Comparison of ENCODE assay signal across 8 mouse cellular contexts in the genomic region with DNA sequence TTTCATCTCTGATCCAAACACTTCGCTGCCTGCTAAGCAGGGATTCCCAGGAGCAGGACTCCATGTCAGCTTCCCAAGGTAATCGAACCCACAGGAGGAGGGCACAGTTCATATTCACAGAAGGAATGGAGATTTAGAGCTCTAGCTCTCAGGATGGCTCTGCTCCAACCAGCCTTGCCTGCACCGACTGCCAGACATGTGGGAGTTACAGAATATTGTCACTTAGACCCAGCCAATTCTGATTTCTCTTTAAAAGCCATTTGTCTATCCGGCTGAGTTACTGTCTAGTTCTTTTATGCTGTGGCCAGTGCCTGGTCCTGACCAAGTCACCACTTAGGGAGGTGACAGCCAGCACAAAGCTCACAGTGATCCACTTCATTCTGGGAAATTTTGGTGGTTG. TPM values are rescaled to one million over a fixed set of nuclear protein-coding genes. Genes with fewer than 3 reads are reported as not detected.
A peak's percentile ranks its signal among the peaks of the same experiment; 100 is the strongest.
DNase-seq lines count a peak whose midpoint lies in the region; ATAC-seq and TF ChIP-seq lines count a peak whose summit lies in the region.

No protein-coding gene starts in this region.

- no peak for TF ChIP-seq CTCF in C2C12 (IDR thresholded peaks at IDR 0.05; ENCODE audit: control insufficient read depth, insufficient read depth, insufficient read length)
- TF ChIP-seq CTCF in forebrain, postnatal 0 days (IDR thresholded peaks at IDR 0.05; ENCODE audit: low read depth): no peak
- no peak for TF ChIP-seq CTCF in layer of hippocampus, adult 2 months (conservative IDR thresholded peaks at IDR 0.05)

- peak overlapping the region; percentile 92 for H3K4me2 ChIP-seq in forebrain, postnatal 0 days (ENCODE audit: low read depth)
- peak overlapping the region; percentile 91 for H3K4me2 ChIP-seq in midbrain, embryonic 13.5 days (replicated peaks)

- peak overlapping the region; percentile 45 for H3ac ChIP-seq in C2C12 (ENCODE audit: control insufficient read depth, insufficient read length, low read depth)

- DNase-seq in adrenal gland, postnatal 14 days: peak; percentile 29
- DNase-seq in adrenal gland, adult 2 months: no peak
- DNase-seq in forebrain, postnatal 0 days: peak; percentile 51
- peak; percentile 52 to 59 for DNase-seq in layer of hippocampus, adult 2 months (ENCODE audit: low spot score in 2 of 2)
- DNase-seq in spleen, postnatal 36 days (ENCODE audit: low spot score in 2 of 2): no peak
- no peak for DNase-seq in c-Kit-positive CD71-positive TER-119-positive erythroid progenitor cells, embryonic 14.5 days (ENCODE audit: low spot score)

- H3K27ac ChIP-seq in forebrain, postnatal 0 days (ENCODE audit: low read depth, low read length): no peak overlapping the region; the same call in 1 of the 2 replicates
- peak overlapping the region; percentile 90; the same call in 1 of the 2 replicates for H3K27ac ChIP-seq in layer of hippocampus, adult 2 months
- no peak overlapping the region for H3K27ac ChIP-seq in midbrain, embryonic 13.5 days

- no peaks in the 10 kb centered on the region for H3K79me3 ChIP-seq in C2C12 (ENCODE audit: low read depth)

- no peaks in the 10 kb centered on the region for H3K79me2 ChIP-seq in C2C12 (ENCODE audit: control insufficient read depth, insufficient read depth)

- H3K36me3 ChIP-seq in C2C12 (ENCODE audit: control insufficient read depth, insufficient read depth): no peaks in the 10 kb centered on the region
- no peaks in the 10 kb centered on the region for H3K36me3 ChIP-seq in forebrain, postnatal 0 days (ENCODE audit: insufficient read depth)
- H3K36me3 ChIP-seq in midbrain, embryonic 13.5 days: no peaks in the 10 kb centered on the region

- 0 out of 2 replicates have a peak overlapping the region, but pooled peaks have one; percentile 4 for H3K9ac ChIP-seq in forebrain, postnatal 0 days
- 0 out of 2 replicates have a peak overlapping the region, but pooled peaks have one; percentile 0 for H3K9ac ChIP-seq in midbrain, embryonic 13.5 days (replicated peaks)

- H3K4me1 ChIP-seq in forebrain, postnatal 0 days (ENCODE audit: insufficient read depth): peaks cover 7% of the 10 kb centered on the region; the same call in 1 of the 2 replicates
- peaks cover 13% of the 10 kb centered on the region for H3K4me1 ChIP-seq in midbrain, embryonic 13.5 days (replicated peaks)

- WGBS in forebrain, postnatal 0 days: 29% methylated on average over 4 of the region's 4 CpGs
- 55% methylated on average over 4 of the region's 4 CpGs for WGBS in midbrain, embryonic 13.5 days

- no peaks in the 10 kb centered on the region for H3K9me3 ChIP-seq in forebrain, postnatal 0 days (ENCODE audit: low read length)
- H3K9me3 ChIP-seq in midbrain, embryonic 13.5 days: no peaks in the 10 kb centered on the region

- no peaks in the 10 kb centered on the region for H3K27me3 ChIP-seq in C2C12 (ENCODE audit: control insufficient read depth, insufficient read depth, insufficient read length)
- no peaks in the 10 kb centered on the region for H3K27me3 ChIP-seq in forebrain, postnatal 0 days (ENCODE audit: insufficient read depth, low read length)
- H3K27me3 ChIP-seq in midbrain, embryonic 13.5 days: no peaks in the 10 kb centered on the region

- no peak for ATAC-seq in forebrain, postnatal 0 days
- no peak for ATAC-seq in midbrain, embryonic 13.5 days

- H3K4me3 ChIP-seq in C2C12 (ENCODE audit: insufficient read depth, poor library complexity, severe bottlenecking): no peak overlapping the region
- H3K4me3 ChIP-seq in forebrain, postnatal 0 days (ENCODE audit: low read depth, low read length): peak overlapping the region; percentile 77
- peak overlapping the region; percentile 86 for H3K4me3 ChIP-seq in layer of hippocampus, adult 2 months
- peak overlapping the region; percentile 82 for H3K4me3 ChIP-seq in midbrain, embryonic 13.5 days (replicated peaks)

TF ChIP-seq in C2C12, 6 proteins besides CTCF, POLR2A, EP300 and RAD21:
- TF ChIP-seq MAX (IDR thresholded peaks at IDR 0.05): no peak
- no peak for TF ChIP-seq CEBPB (IDR thresholded peaks at IDR 0.05; ENCODE audit: low read depth)
- TF ChIP-seq MYOG (IDR thresholded peaks at IDR 0.05; ENCODE audit: control insufficient read depth, extremely low read depth, insufficient read length): no peak
- TF ChIP-seq USF1 (IDR thresholded peaks at IDR 0.05; ENCODE audit: low read depth): no peak
- TF ChIP-seq FOSL1 (IDR thresholded peaks at IDR 0.05; ENCODE audit: insufficient read depth, low read length, poor library complexity, severe bottlenecking): no peak
- no peak for TF ChIP-seq MYOD1 (IDR thresholded peaks at IDR 0.05; ENCODE audit: control insufficient read depth, insufficient read length, low read depth)

RNA-seq across cellular contexts. Expression of a gene that starts 1.2 kb away (rescaled TPM):
- total RNA-seq in adrenal gland, postnatal 14 days (2021): 19.4 and 19.6 TPM in 2 replicates
- total RNA-seq in adrenal gland, adult 2 months (2021): 10 to 100 TPM in 1 of 2 experiments, 1 to 10 TPM in 1; 9.3 to 15.7 TPM
- 14.7 and 16.7 TPM in 2 replicates for polyA plus RNA-seq in adrenal gland, adult 2 months (2012; rRNA removed)
- polyA plus RNA-seq in C2C12 (2012; fragmentation: generic; extraction: Trizol): 8.9 TPM
- total RNA-seq in forebrain, postnatal 0 days (2014; rRNA removed): 33.7 and 35.4 TPM in 2 replicates
- 8.3 and 10.4 TPM in 2 replicates for polyA plus RNA-seq in forebrain, postnatal 0 days (2015; fragmentation: Nextera tagmentation; extraction: Ambion mirVana)
- total RNA-seq in layer of hippocampus, adult 2 months (2021): 10 to 100 TPM; 16.9 to 17.9 TPM
- polyA plus RNA-seq in midbrain, embryonic 13.5 days (2015; fragmentation: Nextera tagmentation; extraction: Ambion mirVana): 10.5 and 12.2 TPM in 2 replicates

RNA-seq across cellular contexts. Expression of a gene that starts 32.6 kb away (rescaled TPM):
- total RNA-seq in adrenal gland, postnatal 14 days (2021): 15.3 and 16.5 TPM in 2 replicates
- 10 to 100 TPM; 15.5 to 21.0 TPM for total RNA-seq in adrenal gland, adult 2 months (2021)
- polyA plus RNA-seq in adrenal gland, adult 2 months (2012; rRNA removed): 6.2 and 9.5 TPM in 2 replicates
- polyA plus RNA-seq in C2C12 (2012; fragmentation: generic; extraction: Trizol): 19.7 TPM
- 21.9 and 31.8 TPM in 2 replicates for total RNA-seq in forebrain, postnatal 0 days (2014; rRNA removed)
- 16.4 and 17.3 TPM in 2 replicates for polyA plus RNA-seq in forebrain, postnatal 0 days (2015; fragmentation: Nextera tagmentation; extraction: Ambion mirVana)
- 10 to 100 TPM; 21.0 to 25.7 TPM for total RNA-seq in layer of hippocampus, adult 2 months (2021)
- 32.2 and 32.9 TPM in 2 replicates for polyA plus RNA-seq in midbrain, embryonic 13.5 days (2015; fragmentation: Nextera tagmentation; extraction: Ambion mirVana)

RNA-seq across cellular contexts. Expression of a gene that starts 39.5 kb away (rescaled TPM):
- 25.4 and 27.7 TPM in 2 replicates for total RNA-seq in adrenal gland, postnatal 14 days (2021)
- 10 to 100 TPM; 21.3 to 24.1 TPM for total RNA-seq in adrenal gland, adult 2 months (2021)
- polyA plus RNA-seq in adrenal gland, adult 2 months (2012; rRNA removed): 18.7 and 22.7 TPM in 2 replicates
- 26.2 TPM for polyA plus RNA-seq in C2C12 (2012; fragmentation: generic; extraction: Trizol)
- 33.3 and 39.8 TPM in 2 replicates for total RNA-seq in forebrain, postnatal 0 days (2014; rRNA removed)
- polyA plus RNA-seq in forebrain, postnatal 0 days (2015; fragmentation: Nextera tagmentation; extraction: Ambion mirVana): 24.4 and 26.7 TPM in 2 replicates
- 10 to 100 TPM; 21.1 to 21.9 TPM for total RNA-seq in layer of hippocampus, adult 2 months (2021)
- polyA plus RNA-seq in midbrain, embryonic 13.5 days (2015; fragmentation: Nextera tagmentation; extraction: Ambion mirVana): 26.4 and 27.1 TPM in 2 replicates

RNA-seq across cellular contexts. Expression of a gene that starts 39.6 kb away (rescaled TPM):
- 12.5 and 13.7 TPM in 2 replicates for total RNA-seq in adrenal gland, postnatal 14 days (2021)
- 10 to 100 TPM; 10.6 to 12.7 TPM for total RNA-seq in adrenal gland, adult 2 months (2021)
- 2.2 and 3.4 TPM in 2 replicates for polyA plus RNA-seq in adrenal gland, adult 2 months (2012; rRNA removed)
- polyA plus RNA-seq in C2C12 (2012; fragmentation: generic; extraction: Trizol): 9.8 TPM
- 12.7 and 14.8 TPM in 2 replicates for total RNA-seq in forebrain, postnatal 0 days (2014; rRNA removed)
- polyA plus RNA-seq in forebrain, postnatal 0 days (2015; fragmentation: Nextera tagmentation; extraction: Ambion mirVana): 1.2 and 1.8 TPM in 2 replicates
- 10 to 100 TPM; 11.2 to 12.3 TPM for total RNA-seq in layer of hippocampus, adult 2 months (2021)
- 3.1 and 3.4 TPM in 2 replicates for polyA plus RNA-seq in midbrain, embryonic 13.5 days (2015; fragmentation: Nextera tagmentation; extraction: Ambion mirVana)

Comparison
In these comparisons a context has a peak if more than half of its experiments do, and no peak if none do; other contexts are left out.
1. DNase-seq: peak in adrenal gland, postnatal 14 days (single experiment), forebrain, postnatal 0 days (single experiment) and layer of hippocampus, adult 2 months (2 of 2); none in adrenal gland, adult 2 months (single experiment), spleen, postnatal 36 days (0 of 2) and c-Kit-positive CD71-positive TER-119-positive erythroid progenitor cells, embryonic 14.5 days (single experiment).